Comparison of ENCODE assay signal across 10 mouse cellular contexts in the genomic region with DNA sequence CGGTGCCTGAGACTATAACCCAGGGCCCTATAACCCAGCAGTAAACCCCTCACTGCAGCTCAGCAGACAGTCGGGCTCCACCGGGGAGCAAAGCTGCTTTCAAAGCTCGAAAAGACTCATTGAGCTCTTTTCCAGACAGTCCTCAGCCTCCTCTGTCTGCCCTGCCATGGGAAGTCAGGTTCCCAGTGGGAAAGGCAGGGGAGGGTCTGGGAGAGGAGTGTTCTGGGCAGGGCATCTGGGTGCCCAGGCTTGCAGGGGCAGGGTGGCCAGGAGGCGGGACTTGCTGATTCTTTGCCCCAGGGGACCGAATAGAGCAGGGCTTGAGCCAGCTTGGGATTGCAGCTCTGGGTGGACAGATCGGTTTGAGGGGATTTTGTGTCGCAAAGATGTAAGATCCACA. TPM values are rescaled to one million over a fixed set of nuclear protein-coding genes. Genes with fewer than 3 reads are reported as not detected.
DNase-seq lines count a peak whose midpoint lies in the region; ATAC-seq lines count a peak whose summit lies in the region.
"Had no signal": no experiment of that assay in that cellular context is flagged by ENCODE, and none has a peak within 500 bp of the region (broad histone marks: within the 10 kb centered on the region; RNA-seq: fewer than 3 reads in every experiment).

No protein-coding gene starts in this region.

- H3K4me1 ChIP-seq in kidney, embryonic 16.5 days (ENCODE audit: insufficient read depth, low read length) = peaks cover 21% of the 10 kb centered on the region
- H3K4me1 ChIP-seq in embryonic facial prominence, embryonic 13.5 days = peaks cover 67% of the 10 kb centered on the region
- H3K4me1 ChIP-seq in neural tube, embryonic 13.5 days (replicated peaks) = peaks cover 45% of the 10 kb centered on the region

- no peak overlapping the region for H3K4me2 ChIP-seq in kidney, embryonic 16.5 days (replicated peaks; ENCODE audit: low read depth, low read length)
- H3K4me2 ChIP-seq in embryonic facial prominence, embryonic 13.5 days = peak overlapping the region; percentile 26
- H3K4me2 ChIP-seq in neural tube, embryonic 13.5 days = no peak overlapping the region

- no peak overlapping the region for H3K4me3 ChIP-seq in kidney, embryonic 16.5 days (ENCODE audit: low read length)
- H3K4me3 ChIP-seq in embryonic facial prominence, embryonic 13.5 days = no peak overlapping the region
- no peak overlapping the region for H3K4me3 ChIP-seq in neural tube, embryonic 13.5 days

- DNase-seq in embryo, embryonic 11 days = peak; percentile 30
- no peak for DNase-seq in embryo, embryonic 10 days (ENCODE audit: low spot score)
- DNase-seq in kidney, postnatal 25 days = no peak
- no peak for DNase-seq in layer of hippocampus, postnatal 25 days (ENCODE audit: extremely low spot score in 1 of 2, low spot score in 1 of 2)
- DNase-seq in cerebellum, adult 9-11 months = no peak

- H3K27me3 ChIP-seq in kidney, embryonic 16.5 days (ENCODE audit: insufficient read depth, low read length) = no peaks in the 10 kb centered on the region
- no peaks in the 10 kb centered on the region for H3K27me3 ChIP-seq in embryonic facial prominence, embryonic 13.5 days
- H3K27me3 ChIP-seq in neural tube, embryonic 13.5 days = 0 out of 2 replicates have a peak, but pooled peaks cover 7% of the 10 kb centered on the region

- H3K9ac ChIP-seq in kidney, embryonic 16.5 days (replicated peaks; ENCODE audit: low read length) = peak overlapping the region; percentile 12; the same call in 1 of the 2 replicates
- H3K9ac ChIP-seq in embryonic facial prominence, embryonic 13.5 days = peak overlapping the region; percentile 41; the same call in 1 of the 2 replicates
- peak overlapping the region; percentile 6; the same call in 1 of the 2 replicates for H3K9ac ChIP-seq in neural tube, embryonic 13.5 days

- H3K36me3 ChIP-seq in kidney, embryonic 16.5 days (ENCODE audit: insufficient read depth, low read length) = no peaks in the 10 kb centered on the region
- H3K36me3 ChIP-seq in embryonic facial prominence, embryonic 13.5 days = peaks cover 15% of the 10 kb centered on the region; the same call in 1 of the 2 replicates
- H3K36me3 ChIP-seq in neural tube, embryonic 13.5 days = 0 out of 2 replicates have a peak, but pooled peaks cover 5% of the 10 kb centered on the region

- ATAC-seq in kidney, embryonic 16.5 days (ENCODE audit: low FRiP score, low TSS enrichment) = peak; percentile 47; the same call in 1 of the 2 replicates
- ATAC-seq in embryonic facial prominence, embryonic 13.5 days (ENCODE audit: insufficient number of reproducible peaks, insufficient read depth, low FRiP score, low TSS enrichment, low read depth) = 0 out of 2 replicates have a peak, but pooled peaks have one; percentile 2
- peak; percentile 28; the same call in 1 of the 2 replicates for ATAC-seq in neural tube, embryonic 13.5 days (ENCODE audit: low read depth)
- ATAC-seq: inflammation-experienced regulatory T-cells, adult 6 months had no signal

- H3K27ac ChIP-seq in kidney, embryonic 16.5 days (ENCODE audit: low read length) = peak overlapping the region; percentile 20; the same call in 1 of the 2 replicates
- peak overlapping the region; percentile 96 for H3K27ac ChIP-seq in embryonic facial prominence, embryonic 13.5 days
- H3K27ac ChIP-seq in neural tube, embryonic 13.5 days (replicated peaks) = peak overlapping the region; percentile 61
- H3K27ac ChIP-seq: macrophage had no signal

- 35% methylated on average over 8 of the region's 8 CpGs for WGBS in kidney, embryonic 16.5 days
- WGBS in embryonic facial prominence, embryonic 13.5 days = 20% methylated on average over 8 of the region's 8 CpGs
- WGBS in neural tube, embryonic 13.5 days = 18% methylated on average over 8 of the region's 8 CpGs

- H3K9me3 ChIP-seq in kidney, embryonic 16.5 days (ENCODE audit: low read length) = no peaks in the 10 kb centered on the region
- no peaks in the 10 kb centered on the region for H3K9me3 ChIP-seq in embryonic facial prominence, embryonic 13.5 days
- H3K9me3 ChIP-seq in neural tube, embryonic 13.5 days = no peaks in the 10 kb centered on the region

RNA-seq across cellular contexts. Expression of gene Lax1, which starts 52.6 kb away (rescaled TPM):
- polyA plus RNA-seq in kidney, embryonic 16.5 days (2015; fragmentation: Nextera tagmentation; extraction: Ambion mirVana) = 0.50 and 0.60 TPM in 2 replicates
- 1.2 and 1.3 TPM in 2 replicates for polyA plus RNA-seq in embryonic facial prominence, embryonic 13.5 days (2015; fragmentation: Nextera tagmentation; extraction: Ambion mirVana)
- polyA plus RNA-seq in neural tube, embryonic 13.5 days (2015; fragmentation: Nextera tagmentation; extraction: Ambion mirVana) = 0.18 and 0.33 TPM in 2 replicates
- total RNA-seq in layer of hippocampus, postnatal 25 days (2021) = under 1 TPM in 1 of 2 experiments, not detected in 1; 0.16 TPM
- polyA plus RNA-seq: macrophage had no signal

RNA-seq across cellular contexts. Expression of gene Atp2b4, which starts 58.3 kb away (rescaled TPM):
- 7.6 and 8.2 TPM in 2 replicates for polyA plus RNA-seq in kidney, embryonic 16.5 days (2015; fragmentation: Nextera tagmentation; extraction: Ambion mirVana)
- polyA plus RNA-seq in embryonic facial prominence, embryonic 13.5 days (2015; fragmentation: Nextera tagmentation; extraction: Ambion mirVana) = 25.3 and 26.1 TPM in 2 replicates
- 10.7 and 13.7 TPM in 2 replicates for polyA plus RNA-seq in neural tube, embryonic 13.5 days (2015; fragmentation: Nextera tagmentation; extraction: Ambion mirVana)
- total RNA-seq in layer of hippocampus, postnatal 25 days (2021) = 10 to 100 TPM; 67.6 to 79.3 TPM

Comparison
In these comparisons a context has a peak if more than half of its experiments do, and no peak if none do; other contexts are left out.
1. H3K27ac ChIP-seq: peak in every context shown above with its lines; median percentile 96 in embryonic facial prominence, embryonic 13.5 days; 61 in neural tube, embryonic 13.5 days; 20 in kidney, embryonic 16.5 days.